Mouse (Mus musculus): ENCODE data around the gene Gtf2h4. TPM values are rescaled to one million over a fixed set of nuclear protein-coding genes. Genes with fewer than 3 reads are reported as not detected.

Gene Gtf2h4
- polyA plus RNA-seq, 1 experiment from 2014 or later: 39.5 TPM

DNA sequence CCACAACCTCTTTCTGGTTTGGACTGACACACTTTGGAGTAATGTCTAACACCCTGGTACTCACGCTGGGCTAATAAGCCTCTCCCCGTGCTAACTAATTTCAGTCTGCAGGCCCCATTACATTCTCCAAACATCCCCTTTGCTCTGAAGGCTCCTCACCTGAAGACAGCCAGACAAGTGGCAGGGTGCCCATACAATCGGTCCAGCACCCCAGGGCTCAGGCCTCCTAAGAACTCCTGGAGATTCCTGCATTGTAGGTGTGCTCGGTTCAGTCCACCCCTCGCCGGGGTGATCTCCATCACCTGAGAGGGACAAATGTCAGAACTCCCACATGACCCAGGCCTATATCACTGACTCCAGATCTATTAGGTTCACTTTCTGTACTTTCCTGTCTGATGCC is 1.0 kb downstream of the Gtf2h4 start:
- Histone ChIP-seq H3K9me3 (replicated peaks) (no peaks in the 10 kb centered on the region), H3K27ac (replicated peaks) (no peak overlapping the region), H3K36me3 (0 out of 2 replicates have a peak, but pooled peaks cover 17% of the 10 kb centered on the region), H3K4me3 (replicated peaks) (peak overlapping the region; percentile 71), H3K27me3 (no peaks in the 10 kb centered on the region), H3K9ac (no peak overlapping the region), H3K4me1 (peaks cover 17% of the 10 kb centered on the region), H3K4me2 (replicated peaks) (no peak overlapping the region; the same call in 1 of the 2 replicates)
- ATAC-seq (ENCODE audit: insufficient number of reproducible peaks, low FRiP score, low TSS enrichment, low read depth): no peak
- WGBS: 92% methylated on average over 6 of the region's 6 CpGs

DNA sequence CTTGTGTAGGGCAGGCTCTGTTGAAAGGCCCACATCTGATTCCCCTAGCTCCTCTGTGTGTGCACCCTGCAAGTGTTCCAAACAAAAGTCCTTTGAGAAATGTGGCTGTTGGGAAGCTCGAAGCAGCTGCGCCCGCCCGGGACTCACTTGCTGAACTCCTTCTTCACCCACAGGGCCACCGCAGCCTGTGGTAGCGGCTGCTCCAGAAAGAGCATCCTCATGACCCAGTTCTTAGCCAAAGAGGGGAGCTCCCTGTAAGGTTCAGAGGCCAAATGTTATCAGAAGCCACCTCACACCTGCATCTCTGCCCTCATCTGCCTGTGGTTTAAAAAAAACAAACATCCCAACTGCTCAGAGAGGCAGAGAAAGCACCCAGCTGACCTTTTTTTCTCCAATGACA is 1.7 kb downstream of the Gtf2h4 start:
- Histone ChIP-seq H3K27ac (replicated peaks) (no peak overlapping the region), H3K9me3 (replicated peaks) (no peaks in the 10 kb centered on the region), H3K4me2 (replicated peaks) (no peak overlapping the region), H3K27me3 (no peaks in the 10 kb centered on the region), H3K4me1 (peaks cover 19% of the 10 kb centered on the region), H3K36me3 (0 out of 2 replicates have a peak, but pooled peaks cover 17% of the 10 kb centered on the region), H3K4me3 (replicated peaks) (no peak overlapping the region), H3K9ac (no peak overlapping the region)
- no peak for ATAC-seq (ENCODE audit: insufficient number of reproducible peaks, low FRiP score, low TSS enrichment, low read depth)
- 87% methylated on average over 6 of the region's 6 CpGs for WGBS

DNA sequence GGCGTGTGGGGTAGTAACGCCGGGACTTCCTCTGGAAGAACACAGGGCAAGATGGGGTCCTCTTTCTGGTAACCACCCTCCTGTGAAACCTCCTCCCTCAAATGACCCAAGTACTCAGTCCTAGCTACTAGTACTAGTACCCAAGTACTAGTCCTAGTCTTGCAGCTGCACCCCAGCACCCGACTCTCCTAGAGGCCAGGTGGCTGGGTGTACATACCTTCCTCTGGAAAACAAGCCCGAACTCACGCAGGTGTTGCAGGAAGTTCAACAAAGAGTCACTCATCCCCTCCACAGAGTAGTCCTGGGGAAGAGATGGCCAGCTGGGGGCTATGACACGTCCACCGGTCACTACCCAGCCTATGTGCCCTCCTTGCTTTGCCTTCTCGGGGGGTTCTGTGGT is 3.8 kb downstream of the Gtf2h4 start:
- Histone ChIP-seq H3K9ac (no peak overlapping the region), H3K4me1 (peaks cover 28% of the 10 kb centered on the region), H3K27ac (replicated peaks) (no peak overlapping the region), H3K4me2 (replicated peaks) (no peak overlapping the region), H3K4me3 (replicated peaks) (no peak overlapping the region), H3K27me3 (no peaks in the 10 kb centered on the region), H3K9me3 (replicated peaks) (no peaks in the 10 kb centered on the region), H3K36me3 (peaks cover 26% of the 10 kb centered on the region)
- 90% methylated on average over 9 of the region's 9 CpGs for WGBS
- no peak for ATAC-seq (ENCODE audit: insufficient number of reproducible peaks, low FRiP score, low TSS enrichment, low read depth)

DNA sequence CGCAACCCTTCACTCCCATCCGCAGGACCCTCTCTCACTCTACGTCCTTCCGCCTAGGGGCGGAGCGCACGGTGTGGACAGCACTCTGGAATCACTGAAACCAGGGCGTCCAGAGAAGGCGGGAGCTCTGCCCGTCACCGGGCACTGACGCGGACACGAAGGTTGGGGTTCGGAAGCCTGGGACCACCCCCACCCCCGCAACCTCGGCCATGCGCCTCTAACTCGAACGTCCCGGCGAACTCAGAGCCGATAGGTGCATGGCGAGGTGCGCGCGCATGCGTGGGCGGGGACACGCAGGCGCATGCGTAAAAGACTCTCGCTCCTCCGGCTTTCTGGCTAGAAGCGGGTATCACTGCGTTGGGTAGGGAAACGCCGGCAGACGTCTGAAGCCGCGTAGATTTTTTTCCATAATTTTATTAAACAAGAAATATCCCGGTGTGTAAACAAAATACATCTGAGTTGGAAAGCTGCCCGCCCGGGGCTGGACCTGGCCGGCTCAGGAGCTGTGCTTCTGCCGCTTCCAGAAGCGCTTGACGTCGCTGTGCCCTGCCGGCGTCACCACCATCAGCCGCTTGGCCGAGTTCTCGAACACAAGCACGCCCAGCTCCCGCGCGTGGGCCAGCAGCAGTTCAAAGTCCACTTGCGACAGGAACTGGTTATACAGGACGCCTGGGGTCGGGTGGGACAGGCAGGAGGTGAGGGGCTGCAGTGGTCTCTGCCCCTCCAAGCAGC is 6.0 kb downstream of the Gtf2h4 start, which contains the start of gene Vars2:
TSS of gene Vars2 (minus strand) at position 259 of the 732 bp plus-strand sequence.
- WGBS: under 1% methylated on average over 61 of the region's 61 CpGs
- peak within 1 kb of the TSS; percentile 75 for H3K27ac ChIP-seq (replicated peaks)
- peaks cover 21% of the 10 kb centered on the region for H3K4me1 ChIP-seq
- peak; percentile 86 for ATAC-seq (ENCODE audit: insufficient number of reproducible peaks, low FRiP score, low TSS enrichment, low read depth)
- no peaks in the 10 kb centered on the region for H3K9me3 ChIP-seq (replicated peaks)
- H3K27me3 ChIP-seq: no peaks in the 10 kb centered on the region
- peak within 1 kb of the TSS; percentile 91 for H3K9ac ChIP-seq
- H3K36me3 ChIP-seq: peaks cover 46% of the 10 kb centered on the region
- peak within 1 kb of the TSS; percentile 68 for H3K4me3 ChIP-seq (replicated peaks)
- peak within 1 kb of the TSS; percentile 90 for H3K4me2 ChIP-seq (replicated peaks)

DNA sequence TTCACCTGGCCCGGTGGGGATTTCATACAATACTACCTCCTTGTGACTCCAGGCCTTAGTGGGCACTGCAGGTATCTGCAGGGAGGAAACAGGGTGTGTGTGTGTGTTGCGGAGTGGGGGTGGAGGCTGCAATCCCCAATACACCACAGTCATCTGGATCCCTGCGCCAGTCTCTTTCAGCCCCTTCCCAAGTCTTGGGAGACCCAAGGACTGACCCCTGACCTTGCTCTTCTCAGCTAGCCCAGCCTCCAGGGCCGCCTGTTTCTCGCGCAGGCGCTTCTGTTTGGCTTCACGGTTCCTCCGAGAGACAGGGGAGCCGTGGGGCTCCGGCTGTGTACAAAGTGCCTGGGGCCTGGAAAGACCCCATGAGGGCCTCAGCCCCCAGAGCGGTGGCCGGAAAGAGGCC is 6.7 kb downstream of the Gtf2h4 start:
- Histone ChIP-seq H3K4me1 (peaks cover 19% of the 10 kb centered on the region), H3K27ac (replicated peaks) (peak overlapping the region; percentile 75), H3K27me3 (no peaks in the 10 kb centered on the region), H3K36me3 (peaks cover 48% of the 10 kb centered on the region), H3K9me3 (replicated peaks) (no peaks in the 10 kb centered on the region), H3K9ac (peak overlapping the region; percentile 91), H3K4me2 (replicated peaks) (peak overlapping the region; percentile 90), H3K4me3 (replicated peaks) (peak overlapping the region; percentile 68)
- peak; percentile 35 for ATAC-seq (ENCODE audit: insufficient number of reproducible peaks, low FRiP score, low TSS enrichment, low read depth)
- 2% methylated on average over 13 of the region's 13 CpGs for WGBS

DNA sequence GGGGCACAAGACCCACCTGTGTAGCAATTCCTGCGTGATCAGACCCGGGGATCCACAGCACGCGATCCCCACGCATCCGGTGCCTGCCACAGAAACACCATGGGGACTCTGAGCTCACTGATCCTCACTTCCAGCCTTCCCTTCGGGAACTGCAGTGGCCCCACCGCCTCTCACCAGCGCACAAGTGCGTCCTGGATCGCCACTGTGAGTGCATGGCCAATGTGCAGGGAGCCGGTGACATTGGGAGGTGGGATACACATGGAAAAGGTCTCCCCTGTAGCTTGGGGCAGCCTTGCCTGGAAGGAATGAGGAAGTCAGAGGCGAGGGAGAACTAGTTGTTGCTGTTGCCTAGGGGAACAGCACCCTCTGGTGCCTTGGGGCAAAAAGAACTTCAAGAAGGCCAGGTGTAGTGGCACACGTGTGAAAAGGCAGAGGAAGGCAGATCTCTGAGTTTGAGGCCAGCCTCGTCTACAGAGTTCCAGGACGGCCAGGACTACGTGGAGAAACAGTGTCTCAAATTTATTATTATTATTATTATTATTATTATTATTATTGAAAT is 7.5 kb downstream of the Gtf2h4 start:
- H3K4me2 ChIP-seq (replicated peaks): no peak overlapping the region
- no peak for ATAC-seq (ENCODE audit: insufficient number of reproducible peaks, low FRiP score, low TSS enrichment, low read depth)
- H3K27me3 ChIP-seq: no peaks in the 10 kb centered on the region
- H3K27ac ChIP-seq (replicated peaks): no peak overlapping the region
- H3K9ac ChIP-seq: 0 out of 2 replicates have a peak overlapping the region, but pooled peaks have one; percentile 6
- H3K9me3 ChIP-seq (replicated peaks): no peaks in the 10 kb centered on the region
- WGBS: 77% methylated on average over 17 of the region's 17 CpGs
- H3K4me3 ChIP-seq (replicated peaks): peak overlapping the region; percentile 10; the same call in 1 of the 2 replicates
- peaks cover 19% of the 10 kb centered on the region for H3K4me1 ChIP-seq
- H3K36me3 ChIP-seq: peaks cover 56% of the 10 kb centered on the region

DNA sequence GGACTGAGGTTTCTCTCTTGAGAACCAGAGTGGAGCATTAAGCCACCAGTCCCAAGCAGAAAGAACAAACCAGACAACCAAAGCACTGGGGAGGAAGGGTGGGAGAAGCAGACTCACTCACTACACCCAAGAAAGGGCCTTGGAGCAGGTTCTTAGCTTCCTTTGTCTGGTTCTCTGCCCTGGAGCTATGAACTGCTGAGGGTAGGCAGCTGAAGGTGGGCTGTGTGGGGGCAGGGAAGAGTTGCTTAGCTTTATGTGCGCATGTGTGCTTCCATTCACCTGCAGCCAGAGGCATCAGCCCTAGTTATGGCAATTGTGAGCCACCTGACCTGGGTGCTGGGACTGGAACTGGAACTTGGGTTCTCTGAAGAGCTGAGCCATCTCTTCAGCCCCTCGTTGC is 20.5 kb downstream of the Gtf2h4 start:
- 54% methylated on average over 2 of the region's 2 CpGs for WGBS
- Histone ChIP-seq H3K4me3 (replicated peaks) (no peak overlapping the region), H3K4me2 (replicated peaks) (no peak overlapping the region), H3K9ac (no peak overlapping the region), H3K4me1 (0 out of 2 replicates have a peak, but pooled peaks cover 4% of the 10 kb centered on the region), H3K27me3 (no peaks in the 10 kb centered on the region), H3K27ac (replicated peaks) (no peak overlapping the region), H3K9me3 (replicated peaks) (no peaks in the 10 kb centered on the region), H3K36me3 (peaks cover 32% of the 10 kb centered on the region)
- ATAC-seq (ENCODE audit: insufficient number of reproducible peaks, low FRiP score, low TSS enrichment, low read depth): no peak

DNA sequence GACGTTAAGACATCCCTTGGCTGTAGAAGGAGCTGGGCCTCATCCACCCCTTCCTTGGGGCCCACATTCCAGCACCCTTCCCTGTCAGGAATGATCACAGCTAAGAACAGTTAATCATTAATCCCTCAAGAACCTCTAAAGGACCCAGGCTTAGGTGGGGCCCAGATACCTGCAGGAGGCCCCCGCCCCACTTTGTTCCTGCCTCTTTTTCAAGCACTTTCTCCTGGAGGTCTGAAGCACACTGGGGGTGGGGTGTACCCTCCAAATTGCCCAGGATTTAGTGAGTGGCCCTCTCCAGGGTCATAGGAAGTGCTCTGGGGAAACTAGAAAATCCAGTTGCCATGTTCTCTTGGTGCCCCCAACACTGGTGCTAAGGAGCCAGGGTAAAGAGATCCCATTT is 24.1 kb downstream of the Gtf2h4 start:
- 43% methylated on average over 2 of the region's 2 CpGs for WGBS
- Histone ChIP-seq H3K27ac (replicated peaks) (no peak overlapping the region), H3K4me3 (replicated peaks) (no peak overlapping the region)

DNA sequence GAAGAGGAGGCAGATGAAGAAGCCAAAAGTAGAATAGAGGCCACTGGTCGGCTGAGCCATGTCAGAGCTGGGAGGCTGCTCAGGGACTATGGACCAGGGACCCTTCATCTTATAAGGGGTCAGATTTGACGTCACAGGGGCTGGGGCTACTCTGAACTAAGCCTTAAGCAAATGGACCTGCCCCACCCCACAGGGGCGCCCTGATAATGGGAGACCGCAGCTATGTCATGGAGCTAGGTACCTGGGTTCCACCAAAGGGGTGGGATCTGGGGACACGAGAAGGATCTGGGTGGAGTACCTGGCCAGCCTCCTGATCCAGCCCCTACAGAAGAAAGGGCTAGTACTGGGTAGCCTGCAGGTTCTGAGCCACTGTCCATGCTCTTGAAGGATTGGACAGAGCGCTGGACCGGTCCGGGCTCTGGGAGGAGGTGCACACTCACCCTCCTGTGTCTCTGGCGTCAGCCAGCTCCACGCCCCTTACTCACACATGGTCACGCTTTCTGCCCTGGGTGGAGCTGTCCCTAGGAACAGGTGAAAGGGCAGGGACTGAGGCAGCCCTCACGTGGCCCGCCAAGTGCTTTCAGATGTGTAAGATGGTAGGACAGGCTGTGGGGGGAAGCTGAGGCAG is 29.8 kb downstream of the Gtf2h4 start, which contains the start of gene Mucl3:
TSS of gene Mucl3 (minus strand) at position 87 of the 628 bp plus-strand sequence.
- no peaks in the 10 kb centered on the region for H3K27me3 ChIP-seq
- no peaks in the 10 kb centered on the region for H3K9me3 ChIP-seq (replicated peaks)
- ATAC-seq (ENCODE audit: insufficient number of reproducible peaks, low FRiP score, low TSS enrichment, low read depth): no peak
- no peaks in the 10 kb centered on the region for H3K4me1 ChIP-seq
- no peak within 1 kb of the TSS for H3K27ac ChIP-seq (replicated peaks)
- H3K4me3 ChIP-seq (replicated peaks): no peak within 1 kb of the TSS
- H3K4me2 ChIP-seq (replicated peaks): no peak within 1 kb of the TSS
- H3K36me3 ChIP-seq: no peaks in the 10 kb centered on the region
- WGBS: 70% methylated on average over 13 of the region's 13 CpGs
- H3K9ac ChIP-seq: no peak within 1 kb of the TSS

More for the DNA sequence above, 24.1 kb downstream of the Gtf2h4 start:
- no peaks in the 10 kb centered on the region for H3K36me3 ChIP-seq
- no peak for ATAC-seq (ENCODE audit: insufficient number of reproducible peaks, low FRiP score, low TSS enrichment, low read depth)
- no peaks in the 10 kb centered on the region for H3K27me3 ChIP-seq
- H3K9me3 ChIP-seq (replicated peaks): no peaks in the 10 kb centered on the region
- 0 out of 2 replicates have a peak, but pooled peaks cover 4% of the 10 kb centered on the region for H3K4me1 ChIP-seq
- no peak overlapping the region for H3K4me2 ChIP-seq (replicated peaks)
- no peak overlapping the region for H3K9ac ChIP-seq

DNA sequence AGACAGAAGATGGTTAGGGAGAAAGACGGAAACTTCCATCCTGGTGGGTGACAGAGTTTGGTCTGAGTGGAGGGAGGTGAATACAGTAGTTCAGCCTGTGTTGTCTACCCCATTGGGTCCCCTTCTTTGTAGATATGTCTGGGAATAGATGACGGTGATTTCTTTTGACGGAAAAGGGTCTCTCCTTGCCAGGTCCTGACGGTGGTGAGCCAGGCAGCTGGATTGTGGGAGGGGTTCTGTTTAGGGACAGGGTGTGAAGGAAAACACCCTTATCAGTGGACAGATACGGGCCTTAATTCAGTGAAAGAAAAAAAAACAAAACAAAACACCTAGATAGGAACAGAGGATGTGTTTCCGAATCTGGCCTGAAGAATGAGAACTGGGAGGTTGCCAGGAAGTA is 34.2 kb downstream of the Gtf2h4 start:
- H3K4me3 ChIP-seq (replicated peaks): no peak overlapping the region
- no peaks in the 10 kb centered on the region for H3K27me3 ChIP-seq
- no peak for ATAC-seq (ENCODE audit: insufficient number of reproducible peaks, low FRiP score, low TSS enrichment, low read depth)
- no peaks in the 10 kb centered on the region for H3K9me3 ChIP-seq (replicated peaks)
- peaks cover 5% of the 10 kb centered on the region; the same call in 1 of the 2 replicates for H3K4me1 ChIP-seq
- no peak overlapping the region for H3K9ac ChIP-seq
- no peaks in the 10 kb centered on the region for H3K36me3 ChIP-seq
- WGBS: 77% methylated on average over 6 of the region's 6 CpGs
- H3K27ac ChIP-seq (replicated peaks): peak overlapping the region; percentile 5; the same call in 1 of the 2 replicates
- no peak overlapping the region; the same call in 1 of the 2 replicates for H3K4me2 ChIP-seq (replicated peaks)
